Mouse (Mus musculus): ENCODE results near the gene Rem2.

The Rem2 gene

GRCm38 (mm10) chr14:54443712-54444618 lies 31.9 kb upstream of the Rem2 start:
- DNase-seq (ENCODE audit: low read depth) = no peak

- no peak for DNase-seq (ENCODE audit: low read depth)
These were observed 30.4 kb upstream of the Rem2 start for GRCm38 (mm10) chr14:54445476-54445875.

GRCm38 (mm10) chr14:54453566-54453965 lies 22.3 kb upstream of the Rem2 start:
- DNase-seq (ENCODE audit: low read depth) = no peak

GRCm38 (mm10) chr14:54454669-54455528 lies 21.0 kb upstream of the Rem2 start:
- no peak for DNase-seq (ENCODE audit: low read depth)

- DNase-seq (ENCODE audit: low read depth) = no peak
These were observed 17.9 kb upstream of the Rem2 start for GRCm38 (mm10) chr14:54457907-54458569.

GRCm38 (mm10) chr14:54462146-54462545 lies 13.8 kb upstream of the Rem2 start:
- DNase-seq (ENCODE audit: low read depth) = peak; percentile 30

GRCm38 (mm10) chr14:54463108-54463958 lies 12.6 kb upstream of the Rem2 start:
- DNase-seq (ENCODE audit: low read depth) = peak; percentile 75

GRCm38 (mm10) chr14:54463959-54464292 lies 12.0 kb upstream of the Rem2 start, which contains the start of gene Lrp10:
Lrp10 (plus strand) TSS chr14:54464137.
- DNase-seq (ENCODE audit: low read depth) = peak; percentile 95

- peak; percentile 92 for DNase-seq (ENCODE audit: low read depth)
These were observed 11.5 kb upstream of the Rem2 start for GRCm38 (mm10) chr14:54464293-54465005.

- DNase-seq (ENCODE audit: low read depth) = no peak
These were observed 4.4 kb upstream of the Rem2 start for GRCm38 (mm10) chr14:54471467-54471866.

GRCm38 (mm10) chr14:54472671-54473070 lies 3.2 kb upstream of the Rem2 start:
- DNase-seq (ENCODE audit: low read depth) = no peak

GRCm38 (mm10) chr14:54474744-54475143 lies 1.2 kb upstream of the Rem2 start:
- no peak for DNase-seq (ENCODE audit: low read depth)

GRCm38 (mm10) chr14:54477172-54477909 lies 1.4 kb downstream of the Rem2 start:
- no peak for DNase-seq (ENCODE audit: low read depth)

GRCm38 (mm10) chr14:54479451-54479920 lies 3.6 kb downstream of the Rem2 start:
- DNase-seq (ENCODE audit: low read depth) = peak; percentile 80

GRCm38 (mm10) chr14:54480673-54481072 lies 4.8 kb downstream of the Rem2 start:
- DNase-seq (ENCODE audit: low read depth) = no peak

- peak; percentile 84 for DNase-seq (ENCODE audit: low read depth)
These were observed 5.5 kb downstream of the Rem2 start for GRCm38 (mm10) chr14:54481402-54481801.

GRCm38 (mm10) chr14:54482498-54482897 lies 6.6 kb downstream of the Rem2 start:
- DNase-seq (ENCODE audit: low read depth) = peak; percentile 87

GRCm38 (mm10) chr14:54485899-54486298 lies 10.0 kb downstream of the Rem2 start:
- DNase-seq (ENCODE audit: low read depth) = no peak

- no peak for DNase-seq (ENCODE audit: low read depth)
These were observed 11.8 kb downstream of the Rem2 start for GRCm38 (mm10) chr14:54487732-54488131.

GRCm38 (mm10) chr14:54488350-54488749 lies 12.4 kb downstream of the Rem2 start:
- DNase-seq (ENCODE audit: low read depth) = no peak

Measured in induced T-regulatory cell, adult 2 months (primary cell).